Mouse (Mus musculus): ENCODE measurements around the gene Gm8720.
"Not testable (repeated sequence)": the region's sequence is repeated elsewhere in the genome, so short reads cannot be mapped to it uniquely, and the experiment has no call there.

The Gm8720 gene

DNA sequence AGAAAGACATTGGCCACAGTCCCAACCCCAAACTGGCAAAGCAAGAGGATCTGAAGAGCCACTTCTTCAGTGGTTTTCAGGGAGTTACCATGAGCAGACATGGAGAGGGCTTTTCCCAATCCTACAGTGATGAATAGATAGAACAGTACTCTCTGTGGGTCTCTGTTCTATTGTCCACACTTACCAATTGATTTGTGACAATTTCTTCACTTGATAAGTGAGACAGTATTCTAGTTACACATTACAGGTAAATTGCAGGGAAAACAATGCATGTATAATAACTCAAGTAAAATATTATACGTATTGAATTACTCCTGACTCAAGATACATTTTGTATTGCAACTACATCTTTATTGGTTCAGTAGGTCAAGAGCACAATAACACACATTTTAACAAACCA lies at the start of gene Gm8720:
Gene Gm8720 (minus strand): TSS at position 101 of the 400 bp plus-strand sequence.
- not testable (repeated sequence) for DNase-seq

DNA sequence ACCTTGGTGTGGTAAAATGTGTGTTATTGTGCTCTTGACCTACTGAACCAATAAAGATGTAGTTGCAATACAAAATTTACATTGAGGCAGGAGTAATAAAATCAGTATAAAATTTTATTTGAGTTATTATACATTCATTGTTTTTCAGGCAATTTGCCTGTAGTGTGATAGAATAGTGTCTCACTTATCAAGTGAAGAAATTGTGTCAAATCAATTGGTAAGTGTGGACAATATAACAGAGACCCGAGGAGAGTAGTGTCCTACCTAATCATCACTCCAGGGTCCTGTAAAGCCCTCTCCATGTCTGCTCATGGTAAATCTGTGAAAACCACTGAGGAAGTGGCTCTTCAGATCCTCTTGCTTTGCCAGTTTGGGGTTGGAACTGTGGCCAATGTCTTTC lies 12.0 kb downstream of the Gm8720 start, which contains the start of gene Vmn1r163:
Gene Vmn1r163 (plus strand): TSS at position 301 of the 400 bp plus-strand sequence.
- DNase-seq = not testable (repeated sequence)

DNA sequence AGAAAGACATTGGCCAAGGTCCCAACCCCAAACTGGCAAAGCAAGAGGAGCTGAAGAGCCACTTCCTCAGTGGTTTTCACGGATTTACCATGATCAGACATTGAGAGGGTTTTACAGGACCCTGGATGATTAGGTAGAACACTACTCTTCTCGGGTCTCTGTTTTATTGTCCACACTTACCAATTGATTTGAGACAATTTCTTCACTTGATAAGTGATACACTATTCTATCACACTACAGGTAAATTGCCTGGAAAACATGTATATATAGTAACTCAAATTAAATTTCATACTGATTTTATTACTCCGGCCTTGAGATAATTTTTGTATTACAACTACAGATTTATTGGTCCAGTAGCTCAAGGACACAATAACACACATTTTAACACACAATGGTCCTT lies 47.4 kb downstream of the Gm8720 start, which contains the start of gene Gm4216:
Gene Gm4216 (minus strand): TSS at position 101 of the 400 bp plus-strand sequence.
- not testable (repeated sequence) for DNase-seq

Measured in cerebellum, adult 18-20 months (tissue).